Mouse (Mus musculus): Measurements from ENCODE around the gene Cd99l2. TPM values are rescaled to one million over a fixed set of nuclear protein-coding genes. Genes with fewer than 3 reads are reported as not detected.
A peak's percentile ranks its signal among the peaks of the same experiment; 100 is the strongest.

The Cd99l2 gene
- polyA plus RNA-seq, 1 experiment from 2014 or later, result 17.0 TPM

DNA sequence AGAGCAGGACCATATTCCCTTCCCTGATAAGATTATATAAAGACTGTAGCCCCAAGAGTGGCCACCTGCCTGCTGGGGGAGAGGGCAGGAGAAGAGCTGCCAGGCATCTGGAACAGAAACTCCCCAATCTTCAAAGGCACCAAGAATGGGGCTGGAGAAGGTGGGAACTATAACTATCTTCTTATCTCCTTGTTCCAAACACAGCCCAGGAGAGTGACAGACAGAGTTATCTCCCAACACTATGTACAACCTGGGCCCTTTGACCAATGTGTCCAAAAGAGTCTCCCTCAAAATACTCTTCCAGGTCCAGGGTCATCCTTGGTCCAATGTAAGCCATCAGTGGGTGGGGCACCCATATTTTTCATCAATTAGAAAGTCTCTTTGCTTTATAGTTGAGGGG lies 65.2 kb downstream of the Cd99l2 start:
- TF ChIP-seq EP300 (IDR thresholded peaks at IDR 0.05), result no peak
- TF ChIP-seq CTCF (IDR thresholded peaks at IDR 0.05), result no peak
- H3K9ac ChIP-seq (replicated peaks; ENCODE audit: low read depth), result no peak overlapping the region

DNA sequence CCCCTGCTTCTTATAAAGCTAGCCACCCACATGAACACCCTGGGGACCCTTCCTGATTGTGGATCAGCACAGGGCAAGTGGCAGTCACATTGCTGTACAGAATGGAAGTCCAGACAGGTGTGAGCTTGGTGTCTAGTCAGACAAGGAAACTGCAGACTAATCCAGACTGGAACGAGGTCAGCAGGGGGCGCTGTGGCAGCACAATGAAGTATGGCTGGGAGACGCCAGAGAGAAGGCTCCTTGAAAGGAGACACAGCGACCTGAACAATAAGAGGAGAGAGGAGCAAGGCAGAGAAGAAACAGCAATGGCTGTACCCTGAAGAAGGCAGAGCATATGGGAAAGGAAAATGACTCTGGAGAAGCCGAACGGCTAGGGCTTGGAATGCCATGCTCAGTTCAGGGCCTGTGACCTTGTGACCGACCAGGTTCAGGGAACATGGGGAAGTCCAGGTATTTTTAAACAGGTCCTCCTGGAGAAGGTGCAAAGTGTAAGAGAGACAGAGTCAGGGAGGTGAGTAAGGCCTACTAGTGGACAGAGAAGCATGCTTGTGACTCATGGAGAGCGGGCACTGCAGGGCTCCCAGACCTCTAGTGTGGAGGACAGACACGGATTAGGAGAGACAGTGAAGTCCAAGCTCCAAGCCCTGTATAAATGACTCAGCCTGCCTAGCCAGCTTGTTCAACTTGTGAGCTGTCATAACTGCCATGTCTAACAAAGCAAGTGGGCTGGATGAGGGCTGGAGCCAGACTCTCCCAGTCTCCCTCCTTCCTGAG lies 66.7 kb downstream of the Cd99l2 start:
- no peaks in the 10 kb centered on the region for H3K9me3 ChIP-seq (ENCODE audit: low read length)
- H3K4me3 ChIP-seq (ENCODE audit: low read depth, low read length), result no peak overlapping the region
- ATAC-seq (peak; percentile 62), DNase-seq (ENCODE audit: low spot score) (peak; percentile 65)
- TF ChIP-seq CTCF (IDR thresholded peaks at IDR 0.05) (peak; percentile 84), EP300 (IDR thresholded peaks at IDR 0.05) (no peak)
- H3K9ac ChIP-seq (replicated peaks; ENCODE audit: low read depth), result no peak overlapping the region
- H3K27ac ChIP-seq (ENCODE audit: low read length), result no peak overlapping the region
- no peaks in the 10 kb centered on the region for H3K4me1 ChIP-seq (ENCODE audit: insufficient read depth, low read depth, low read length)
- no peaks in the 10 kb centered on the region for H3K27me3 ChIP-seq (replicated peaks; ENCODE audit: insufficient read depth, low read length)
- WGBS, result 33% methylated on average over 7 of the region's 9 CpGs
- no peaks in the 10 kb centered on the region for H3K36me3 ChIP-seq (ENCODE audit: insufficient read depth, low read length)
- H3K4me2 ChIP-seq (replicated peaks; ENCODE audit: low read depth, low read length), result no peak overlapping the region

More for the DNA sequence above, 65.2 kb downstream of the Cd99l2 start:
- Histone ChIP-seq H3K36me3 (ENCODE audit: insufficient read depth, low read length) (no peaks in the 10 kb centered on the region), H3K27me3 (replicated peaks; ENCODE audit: insufficient read depth, low read length) (no peaks in the 10 kb centered on the region), H3K27ac (ENCODE audit: low read length) (no peak overlapping the region), H3K4me2 (replicated peaks; ENCODE audit: low read depth, low read length) (no peak overlapping the region), H3K9me3 (ENCODE audit: low read length) (no peaks in the 10 kb centered on the region), H3K4me1 (ENCODE audit: insufficient read depth, low read depth, low read length) (no peaks in the 10 kb centered on the region), H3K4me3 (ENCODE audit: low read depth, low read length) (no peak overlapping the region)
- ATAC-seq (no peak), DNase-seq (ENCODE audit: low spot score) (no peak)

DNA sequence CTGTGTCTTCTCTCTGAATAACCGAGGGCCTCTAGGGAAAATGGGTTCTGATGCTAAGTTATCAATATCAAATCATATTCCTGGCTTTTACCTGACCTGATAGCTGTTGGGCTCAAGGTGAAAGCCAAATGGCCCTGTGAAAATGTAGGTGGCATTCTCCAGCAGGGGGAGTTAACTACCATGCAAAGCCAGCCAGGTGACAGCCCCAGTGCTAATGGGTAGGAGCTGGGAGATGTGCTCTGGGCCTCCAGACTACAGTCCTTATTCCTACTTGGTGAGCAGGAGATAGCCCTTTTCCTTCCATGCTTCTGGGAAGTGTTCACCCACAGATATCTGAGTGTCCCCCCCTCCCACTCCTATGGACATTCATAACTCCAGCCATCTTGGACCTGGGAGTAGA lies 67.8 kb downstream of the Cd99l2 start:
- Histone ChIP-seq H3K4me2 (replicated peaks; ENCODE audit: low read depth, low read length) (no peak overlapping the region), H3K9ac (replicated peaks; ENCODE audit: low read depth) (no peak overlapping the region), H3K27ac (ENCODE audit: low read length) (no peak overlapping the region), H3K9me3 (ENCODE audit: low read length) (no peaks in the 10 kb centered on the region), H3K36me3 (ENCODE audit: insufficient read depth, low read length) (no peaks in the 10 kb centered on the region), H3K4me1 (ENCODE audit: insufficient read depth, low read depth, low read length) (no peaks in the 10 kb centered on the region), H3K27me3 (replicated peaks; ENCODE audit: insufficient read depth, low read length) (no peaks in the 10 kb centered on the region), H3K4me3 (ENCODE audit: low read depth, low read length) (no peak overlapping the region)
- WGBS, result 67% methylated on average over 1 of the region's 1 CpGs
- DNase-seq (ENCODE audit: low spot score) (no peak), ATAC-seq (no peak)
- TF ChIP-seq EP300 (IDR thresholded peaks at IDR 0.05), result no peak
- peak; percentile 38; the same call in 1 of the 2 replicates for TF ChIP-seq CTCF (IDR thresholded peaks at IDR 0.05)

DNA sequence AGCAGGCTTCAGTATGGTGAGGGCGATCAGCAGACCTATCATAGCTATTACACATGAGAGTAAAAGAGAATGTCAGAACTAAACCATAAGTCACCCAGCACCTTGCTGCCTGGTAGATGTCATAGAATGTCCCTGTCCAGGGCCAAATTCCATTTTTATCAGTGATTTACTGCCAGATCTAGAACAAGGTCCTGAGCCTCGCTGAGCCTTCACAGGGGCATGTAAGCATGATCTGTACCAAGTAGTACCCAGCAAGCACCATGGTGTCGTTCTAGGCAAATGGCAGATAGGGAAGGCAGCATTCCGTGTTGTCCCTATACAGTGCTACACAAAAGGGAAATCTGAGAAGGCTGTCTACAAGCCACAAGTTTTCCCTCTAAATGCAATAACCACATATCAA lies 79.0 kb downstream of the Cd99l2 start:
- Histone ChIP-seq H3K4me2 (replicated peaks; ENCODE audit: low read depth, low read length) (no peak overlapping the region), H3K9ac (replicated peaks; ENCODE audit: low read depth) (no peak overlapping the region), H3K4me3 (ENCODE audit: low read depth, low read length) (no peak overlapping the region), H3K27me3 (replicated peaks; ENCODE audit: insufficient read depth, low read length) (no peaks in the 10 kb centered on the region), H3K27ac (ENCODE audit: low read length) (no peak overlapping the region), H3K4me1 (ENCODE audit: insufficient read depth, low read depth, low read length) (no peaks in the 10 kb centered on the region), H3K9me3 (ENCODE audit: low read length) (no peaks in the 10 kb centered on the region), H3K36me3 (ENCODE audit: insufficient read depth, low read length) (no peaks in the 10 kb centered on the region)
- ATAC-seq, result no peak
- 83% methylated on average over 4 of the region's 4 CpGs for WGBS
- no peak for DNase-seq (ENCODE audit: low spot score)
- TF ChIP-seq CTCF (IDR thresholded peaks at IDR 0.05) (no peak), EP300 (IDR thresholded peaks at IDR 0.05) (no peak)

DNA sequence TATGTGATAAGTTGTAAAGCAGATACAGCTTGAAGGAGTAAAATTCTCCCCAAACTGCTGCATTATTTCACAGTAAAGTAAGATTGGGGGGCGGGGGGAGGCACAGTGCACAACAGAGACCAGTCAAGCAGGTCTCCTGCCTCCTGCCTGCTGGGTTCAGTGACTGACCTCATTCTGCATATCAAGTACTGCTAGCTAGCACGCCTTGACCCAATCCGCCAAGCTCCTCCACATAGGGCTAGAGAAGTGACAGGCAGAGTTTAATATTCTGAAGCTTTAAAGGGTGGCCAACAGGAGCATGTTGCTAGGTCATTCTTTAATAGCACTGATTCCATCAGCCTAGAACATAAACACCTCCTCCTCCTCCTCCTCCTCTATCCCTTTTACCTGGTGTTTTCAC lies 79.9 kb downstream of the Cd99l2 start:
- DNase-seq (ENCODE audit: low spot score) (no peak), ATAC-seq (no peak)
- H3K9me3 ChIP-seq (ENCODE audit: low read length), result no peaks in the 10 kb centered on the region
- H3K4me1 ChIP-seq (ENCODE audit: insufficient read depth, low read depth, low read length), result no peaks in the 10 kb centered on the region
- H3K27ac ChIP-seq (ENCODE audit: low read length), result no peak overlapping the region
- no peaks in the 10 kb centered on the region for H3K27me3 ChIP-seq (replicated peaks; ENCODE audit: insufficient read depth, low read length)
- TF ChIP-seq CTCF (IDR thresholded peaks at IDR 0.05) (no peak), EP300 (IDR thresholded peaks at IDR 0.05) (no peak)
- H3K36me3 ChIP-seq (ENCODE audit: insufficient read depth, low read length), result no peaks in the 10 kb centered on the region
- H3K4me2 ChIP-seq (replicated peaks; ENCODE audit: low read depth, low read length), result no peak overlapping the region
- WGBS, result 65% methylated on average over 3 of the region's 3 CpGs
- no peak overlapping the region for H3K9ac ChIP-seq (replicated peaks; ENCODE audit: low read depth)
- H3K4me3 ChIP-seq (ENCODE audit: low read depth, low read length), result no peak overlapping the region

DNA sequence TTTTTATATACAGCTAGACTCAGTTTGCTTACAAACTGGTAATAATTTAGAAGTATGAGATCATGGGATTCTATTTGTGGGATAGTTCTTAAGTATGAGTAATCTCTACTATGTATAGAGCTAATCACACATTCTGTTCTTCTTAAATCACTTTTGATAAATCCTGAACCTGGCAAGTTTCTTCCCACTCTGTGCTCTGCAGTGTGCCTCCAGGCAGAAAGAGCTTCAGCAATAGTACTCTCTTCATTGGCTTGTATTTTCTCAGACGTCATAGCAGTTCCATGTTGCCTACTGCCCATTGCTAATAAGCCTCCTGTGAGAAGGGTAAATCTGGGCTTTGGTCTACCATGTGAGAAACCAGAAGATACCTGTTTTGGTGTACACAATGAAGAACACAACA lies 84.3 kb downstream of the Cd99l2 start:
- ATAC-seq (no peak), DNase-seq (ENCODE audit: low spot score) (no peak)
- Histone ChIP-seq H3K27me3 (replicated peaks; ENCODE audit: insufficient read depth, low read length) (no peaks in the 10 kb centered on the region), H3K27ac (ENCODE audit: low read length) (no peak overlapping the region), H3K9me3 (ENCODE audit: low read length) (no peaks in the 10 kb centered on the region), H3K4me2 (replicated peaks; ENCODE audit: low read depth, low read length) (no peak overlapping the region), H3K36me3 (ENCODE audit: insufficient read depth, low read length) (no peaks in the 10 kb centered on the region), H3K4me1 (ENCODE audit: insufficient read depth, low read depth, low read length) (no peaks in the 10 kb centered on the region), H3K4me3 (ENCODE audit: low read depth, low read length) (no peak overlapping the region), H3K9ac (replicated peaks; ENCODE audit: low read depth) (no peak overlapping the region)
- TF ChIP-seq EP300 (IDR thresholded peaks at IDR 0.05) (no peak), CTCF (IDR thresholded peaks at IDR 0.05) (no peak)
- 94% methylated on average over 1 of the region's 1 CpGs for WGBS
